Mouse (Mus musculus): Measurements from ENCODE around the gene Impad1. TPM values are rescaled to one million over a fixed set of nuclear protein-coding genes. Genes with fewer than 3 reads are reported as not detected.

Gene Impad1
- total RNA-seq (2017): 55.5 and 68.1 TPM in 2 replicates

- ATAC-seq (replicated peaks in 1 of 2; ENCODE audit: insufficient read depth in 1 of 2, low FRiP score in 2 of 2, low TSS enrichment in 1 of 2, low read depth in 1 of 2, poor library complexity in 2 of 2, severe bottlenecking in 2 of 2): peak; percentile 88 to 93
Measured at GRCm38 (mm10) chr4:4792992-4793834, at the start of gene Impad1. Impad1 (minus strand) TSS chr4:4793355.

- ATAC-seq (replicated peaks in 1 of 2; ENCODE audit: insufficient read depth in 1 of 2, low FRiP score in 2 of 2, low TSS enrichment in 1 of 2, low read depth in 1 of 2, poor library complexity in 2 of 2, severe bottlenecking in 2 of 2): no peak
Measured at GRCm38 (mm10) chr4:4840145-4840544, 47.0 kb upstream of the Impad1 start.

- ATAC-seq (replicated peaks in 1 of 2; ENCODE audit: insufficient read depth in 1 of 2, low FRiP score in 2 of 2, low TSS enrichment in 1 of 2, low read depth in 1 of 2, poor library complexity in 2 of 2, severe bottlenecking in 2 of 2): no peak
Measured at GRCm38 (mm10) chr4:4833789-4834295, 40.7 kb upstream of the Impad1 start.

GRCm38 (mm10) chr4:4828131-4828530 lies 35.0 kb upstream of the Impad1 start:
- ATAC-seq (replicated peaks in 1 of 2; ENCODE audit: insufficient read depth in 1 of 2, low FRiP score in 2 of 2, low TSS enrichment in 1 of 2, low read depth in 1 of 2, poor library complexity in 2 of 2, severe bottlenecking in 2 of 2): no peak

GRCm38 (mm10) chr4:4822119-4822518 lies 29.0 kb upstream of the Impad1 start:
- ATAC-seq (replicated peaks in 1 of 2; ENCODE audit: insufficient read depth in 1 of 2, low FRiP score in 2 of 2, low TSS enrichment in 1 of 2, low read depth in 1 of 2, poor library complexity in 2 of 2, severe bottlenecking in 2 of 2): no peak

- peak; percentile 65 for ATAC-seq (replicated peaks in 1 of 2; ENCODE audit: insufficient read depth in 1 of 2, low FRiP score in 2 of 2, low TSS enrichment in 1 of 2, low read depth in 1 of 2, poor library complexity in 2 of 2, severe bottlenecking in 2 of 2)
Measured at GRCm38 (mm10) chr4:4792141-4792991, 789 bp downstream of the Impad1 start.

- no peak for ATAC-seq (replicated peaks in 1 of 2; ENCODE audit: insufficient read depth in 1 of 2, low FRiP score in 2 of 2, low TSS enrichment in 1 of 2, low read depth in 1 of 2, poor library complexity in 2 of 2, severe bottlenecking in 2 of 2)
Measured at GRCm38 (mm10) chr4:4791180-4791579, 2.0 kb downstream of the Impad1 start.

GRCm38 (mm10) chr4:4785169-4785568 lies 8.0 kb downstream of the Impad1 start:
- no peak for ATAC-seq (replicated peaks in 1 of 2; ENCODE audit: insufficient read depth in 1 of 2, low FRiP score in 2 of 2, low TSS enrichment in 1 of 2, low read depth in 1 of 2, poor library complexity in 2 of 2, severe bottlenecking in 2 of 2)

GRCm38 (mm10) chr4:4784305-4784704 lies 8.8 kb downstream of the Impad1 start:
- no peak for ATAC-seq (replicated peaks in 1 of 2; ENCODE audit: insufficient read depth in 1 of 2, low FRiP score in 2 of 2, low TSS enrichment in 1 of 2, low read depth in 1 of 2, poor library complexity in 2 of 2, severe bottlenecking in 2 of 2)

GRCm38 (mm10) chr4:4783686-4783957 lies 9.5 kb downstream of the Impad1 start:
- ATAC-seq (replicated peaks in 1 of 2; ENCODE audit: insufficient read depth in 1 of 2, low FRiP score in 2 of 2, low TSS enrichment in 1 of 2, low read depth in 1 of 2, poor library complexity in 2 of 2, severe bottlenecking in 2 of 2): no peak

DNA sequence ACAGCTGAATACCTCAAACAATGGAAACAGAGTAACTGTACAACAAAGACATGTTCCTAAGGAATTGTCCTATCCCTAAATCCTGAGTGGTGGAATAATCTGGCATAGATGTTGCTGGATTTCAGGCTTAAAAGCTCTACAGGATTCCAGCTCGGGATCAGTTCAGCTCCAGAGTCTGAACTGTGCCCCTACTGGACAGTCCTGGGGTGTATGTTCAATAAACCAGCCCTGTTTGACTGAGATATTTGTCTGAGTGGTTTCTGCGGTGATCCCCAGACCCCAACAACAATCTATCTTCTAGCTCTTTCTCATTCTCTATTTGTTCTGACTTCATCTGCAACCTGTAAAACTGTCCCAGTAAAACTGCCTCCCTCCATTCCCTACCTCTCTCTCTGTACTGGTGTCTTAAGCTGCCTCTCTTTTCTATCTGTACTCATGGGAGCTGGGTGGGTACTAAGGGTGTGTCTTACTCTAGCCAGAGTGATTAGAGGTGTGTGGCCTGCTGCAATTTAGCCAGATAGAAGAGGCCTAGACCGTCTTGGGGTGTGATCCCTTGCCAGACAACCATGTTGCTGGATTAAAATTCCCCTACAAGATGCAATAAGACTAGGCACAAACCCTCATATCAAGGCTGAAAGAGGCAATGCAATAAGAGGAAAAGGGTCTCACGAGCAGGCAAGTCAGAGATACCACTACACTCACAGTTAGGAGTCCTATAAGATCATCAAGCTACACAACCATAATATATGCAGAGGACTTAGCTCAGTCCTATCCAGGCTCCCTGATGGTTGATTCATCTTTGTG lies 10.1 kb downstream of the Impad1 start:
- no peak for ATAC-seq (replicated peaks in 1 of 2; ENCODE audit: insufficient read depth in 1 of 2, low FRiP score in 2 of 2, low TSS enrichment in 1 of 2, low read depth in 1 of 2, poor library complexity in 2 of 2, severe bottlenecking in 2 of 2)

- no peak for ATAC-seq (replicated peaks in 1 of 2; ENCODE audit: insufficient read depth in 1 of 2, low FRiP score in 2 of 2, low TSS enrichment in 1 of 2, low read depth in 1 of 2, poor library complexity in 2 of 2, severe bottlenecking in 2 of 2)
Measured at GRCm38 (mm10) chr4:4779265-4779770, 13.8 kb downstream of the Impad1 start.

DNA sequence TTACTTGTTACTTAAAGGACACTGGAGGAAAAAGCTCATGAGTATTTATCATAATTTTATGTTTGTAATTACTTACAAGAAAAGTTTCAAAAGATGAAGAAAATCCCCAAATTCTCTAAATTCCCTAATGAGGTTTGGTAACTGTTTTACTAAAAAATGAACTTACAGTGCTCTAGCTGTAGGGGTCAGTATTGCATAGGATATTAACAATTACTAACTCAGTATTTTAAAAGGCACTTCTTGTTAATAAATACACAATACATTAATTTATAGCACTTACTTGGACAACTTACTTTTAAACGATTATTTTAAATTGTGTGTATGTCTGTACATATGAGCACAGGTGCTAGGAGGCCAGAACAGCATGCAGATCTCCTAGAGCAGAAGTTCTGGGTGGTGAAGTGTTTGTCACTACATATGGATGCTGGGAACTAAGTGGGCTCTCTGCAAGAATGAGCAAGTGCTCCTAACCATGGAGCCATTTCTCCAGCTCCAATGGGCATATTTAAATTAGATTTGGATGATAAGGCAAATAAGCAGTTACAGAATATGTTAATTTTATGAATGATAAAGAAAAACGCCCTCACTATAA lies 21.5 kb downstream of the Impad1 start:
- ATAC-seq (replicated peaks in 1 of 2; ENCODE audit: insufficient read depth in 1 of 2, low FRiP score in 2 of 2, low TSS enrichment in 1 of 2, low read depth in 1 of 2, poor library complexity in 2 of 2, severe bottlenecking in 2 of 2): peak; percentile 67 to 75; a peak in 3 of 4 replicates

DNA sequence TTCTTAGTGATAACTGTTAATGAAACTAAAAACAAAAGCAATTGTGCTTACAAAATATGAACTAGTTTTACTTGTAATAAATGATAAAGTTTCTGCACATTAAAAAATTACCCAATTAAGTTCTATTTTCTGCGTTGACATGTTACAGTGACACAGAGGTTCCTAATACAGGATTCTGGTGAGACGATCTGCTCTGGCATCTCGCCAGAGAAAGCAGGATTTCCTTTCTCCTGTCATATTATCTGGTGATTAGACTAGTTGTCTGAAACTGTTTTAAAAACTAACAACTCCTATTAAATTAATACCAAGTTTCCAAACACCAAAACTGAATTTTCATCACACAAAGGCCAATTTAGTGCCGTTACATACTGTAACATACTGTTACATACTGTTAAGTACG lies 27.3 kb downstream of the Impad1 start:
- ATAC-seq (replicated peaks in 1 of 2; ENCODE audit: insufficient read depth in 1 of 2, low FRiP score in 2 of 2, low TSS enrichment in 1 of 2, low read depth in 1 of 2, poor library complexity in 2 of 2, severe bottlenecking in 2 of 2): no peak

- ATAC-seq (replicated peaks in 1 of 2; ENCODE audit: insufficient read depth in 1 of 2, low FRiP score in 2 of 2, low TSS enrichment in 1 of 2, low read depth in 1 of 2, poor library complexity in 2 of 2, severe bottlenecking in 2 of 2): no peak
Measured at GRCm38 (mm10) chr4:4758376-4758775, 34.8 kb downstream of the Impad1 start.

DNA sequence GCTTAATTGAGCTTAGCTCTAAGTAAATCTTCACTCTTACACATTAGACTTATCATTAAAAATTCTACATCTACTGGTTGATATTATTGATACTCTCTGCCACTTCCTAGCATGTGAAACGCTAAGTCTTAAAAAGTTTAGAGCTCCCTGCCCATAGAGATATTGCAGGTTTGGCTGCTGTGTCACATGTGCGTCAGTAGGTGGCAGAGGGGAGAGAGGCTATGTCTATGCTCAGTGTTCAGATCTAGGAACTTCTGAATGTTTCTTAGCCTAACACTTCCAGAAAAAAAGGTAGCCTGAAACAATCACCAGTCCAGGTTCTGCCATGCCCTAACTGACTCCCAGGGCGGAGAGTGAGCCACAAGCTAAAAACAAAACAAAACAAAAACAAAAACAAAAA lies 63.7 kb downstream of the Impad1 start:
- peak in 1 of 2 experiments; percentile 56; a peak in 2 of 4 replicates for ATAC-seq (replicated peaks in 1 of 2; ENCODE audit: insufficient read depth in 1 of 2, low FRiP score in 2 of 2, low TSS enrichment in 1 of 2, low read depth in 1 of 2, poor library complexity in 2 of 2, severe bottlenecking in 2 of 2)

DNA sequence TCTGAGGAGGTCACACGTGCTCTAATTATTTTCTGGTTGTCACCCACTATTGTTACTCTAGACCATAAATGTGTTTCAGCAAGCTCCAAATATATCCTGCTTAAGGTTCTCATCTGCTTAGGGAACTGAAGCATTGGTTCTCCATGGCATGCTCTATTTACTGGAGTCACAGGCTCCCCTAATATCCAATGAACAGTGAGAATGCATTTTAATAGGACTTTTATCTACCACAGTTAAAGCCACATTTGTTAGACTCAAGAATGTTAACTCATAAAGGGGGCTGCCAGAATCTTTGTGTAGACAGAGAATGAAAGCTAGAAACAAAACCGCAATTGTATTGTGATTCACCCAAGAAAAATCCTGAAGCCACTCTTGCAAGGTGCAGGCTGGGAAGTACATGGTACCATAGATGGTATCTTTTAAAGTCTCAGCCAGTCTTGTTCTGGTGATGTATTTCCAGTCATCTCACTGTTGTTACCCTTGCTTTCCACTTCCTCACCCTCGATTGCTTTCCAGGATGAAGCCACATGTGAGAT lies 66.8 kb downstream of the Impad1 start:
- ATAC-seq (replicated peaks in 1 of 2; ENCODE audit: insufficient read depth in 1 of 2, low FRiP score in 2 of 2, low TSS enrichment in 1 of 2, low read depth in 1 of 2, poor library complexity in 2 of 2, severe bottlenecking in 2 of 2): no peak
